Mouse (Mus musculus) C2C12 (cell line): ENCODE data around the gene Pcdh9. TPM values are rescaled to one million over a fixed set of nuclear protein-coding genes. Genes with fewer than 3 reads are reported as not detected.
"Not testable (repeated sequence)": the region's sequence is repeated elsewhere in the genome, so short reads cannot be mapped to it uniquely, and the experiment has no call there.

Source experiments
- H3K27me3 ChIP-seq: one replicate; pipeline ENCODE4 v1.6.1; 2011; ENCODE audit not compliant: control insufficient read depth, insufficient read depth, insufficient read length
- H3K36me3 ChIP-seq: one replicate; pipeline ENCODE4 v1.6.1; 2011; ENCODE audit not compliant: control insufficient read depth, insufficient read depth
- H3K4me3 ChIP-seq: one replicate; pipeline ENCODE4 v1.5.1; 2011; ENCODE audit warnings: mild to moderate bottlenecking, control low read depth; ENCODE audit not compliant: poor library complexity, insufficient read depth, severe bottlenecking
- H3K79me2 ChIP-seq: one replicate; pipeline ENCODE4 v1.6.1; 2011; ENCODE audit not compliant: control insufficient read depth, insufficient read depth
- H3K79me3 ChIP-seq: one replicate; pipeline ENCODE4 v1.6.1; 2011; ENCODE audit warnings: low read depth, control low read depth
- H3ac ChIP-seq: one replicate; pipeline ENCODE3; 2011; ENCODE audit warnings: low read depth; ENCODE audit not compliant: control insufficient read depth, insufficient read length
- CEBPB ChIP-seq: IDR thresholded peaks from one replicate; pipeline ENCODE4 v1.6.1; 2011; ENCODE audit warnings: low read depth, mild to moderate bottlenecking, control low read depth, moderate library complexity
- CTCF ChIP-seq: IDR thresholded peaks from one replicate; pipeline ENCODE4 v1.5.1; 2011; ENCODE audit not compliant: control insufficient read depth, insufficient read depth, insufficient read length
- FOSL1 ChIP-seq: IDR thresholded peaks from one replicate; pipeline ENCODE4 v1.8.0; 2011; ENCODE audit warnings: mild to moderate bottlenecking, low read length; ENCODE audit not compliant: poor library complexity, insufficient read depth, severe bottlenecking
- MAX ChIP-seq: IDR thresholded peaks from one replicate; pipeline ENCODE4 v1.6.1; 2011; ENCODE audit warnings: mild to moderate bottlenecking, control low read depth
- MYOD1 ChIP-seq: IDR thresholded peaks from one replicate; pipeline ENCODE4 v1.6.1; 2011; ENCODE audit warnings: low read depth; ENCODE audit not compliant: control insufficient read depth, insufficient read length
- MYOG ChIP-seq: IDR thresholded peaks from one replicate; pipeline ENCODE4 v1.6.1; 2011; ENCODE audit not compliant: control insufficient read depth, insufficient read length; ENCODE audit errors: extremely low read depth
- USF1 ChIP-seq: IDR thresholded peaks from one replicate; pipeline ENCODE4 v1.6.1; 2011; ENCODE audit warnings: low read depth, mild to moderate bottlenecking, control low read depth, moderate library complexity
- polyA plus RNA-seq: library from polyadenylated mRNA; unstranded; fragments of >200 nt; fragmentation: generic; extraction: Trizol; gene quantifications from one replicate; pipeline ENCODE4 v1.2.1, GENCODE M21; 2012; ENCODE audit warnings: missing spikeins

Pcdh9 gene
- polyA plus RNA-seq, 1 experiment, result not detected

- Histone ChIP-seq H3ac (no peak overlapping the region), H3K36me3 (no peaks in the 10 kb centered on the region), H3K4me3 (no peak overlapping the region), H3K27me3 (no peaks in the 10 kb centered on the region), H3K79me3 (no peaks in the 10 kb centered on the region), H3K79me2 (no peaks in the 10 kb centered on the region)
- no peak for TF ChIP-seq CTCF
- no peak for TF ChIP-seq CEBPB
- no peak for TF ChIP-seq MYOD1
- TF ChIP-seq MAX, result no peak
- TF ChIP-seq MYOG, result no peak
- no peak for TF ChIP-seq USF1
- TF ChIP-seq FOSL1, result no peak
Measured at GRCm38 (mm10) chr14:93233599-93233998, 656.9 kb downstream of the Pcdh9 start.

- H3K36me3 ChIP-seq, H3K27me3 ChIP-seq, H3ac ChIP-seq, H3K79me2 ChIP-seq, H3K4me3 ChIP-seq, H3K79me3 ChIP-seq: not testable (repeated sequence)
Measured at GRCm38 (mm10) chr14:93214846-93215245, 675.6 kb downstream of the Pcdh9 start.

GRCm38 (mm10) chr14:93199791-93200190 is 690.7 kb downstream of the Pcdh9 start:
- Histone ChIP-seq H3K27me3 (no peaks in the 10 kb centered on the region), H3K79me3 (no peaks in the 10 kb centered on the region), H3K4me3 (no peak overlapping the region), H3K36me3 (no peaks in the 10 kb centered on the region), H3ac (no peak overlapping the region), H3K79me2 (no peaks in the 10 kb centered on the region)
- TF ChIP-seq CEBPB (peak; percentile 75), MAX (peak; percentile 26), MYOD1 (peak; percentile 46), USF1 (no peak), FOSL1 (peak; percentile 98), MYOG (no peak), CTCF (no peak)

GRCm38 (mm10) chr14:93182606-93183491 is 707.6 kb downstream of the Pcdh9 start:
- Histone ChIP-seq H3K27me3 (no peaks in the 10 kb centered on the region), H3K4me3 (no peak overlapping the region), H3K36me3 (no peaks in the 10 kb centered on the region), H3K79me2 (no peaks in the 10 kb centered on the region), H3K79me3 (no peaks in the 10 kb centered on the region), H3ac (no peak overlapping the region)
- no peak for TF ChIP-seq MAX
- TF ChIP-seq MYOG, result no peak
- no peak for TF ChIP-seq CEBPB
- TF ChIP-seq USF1, result no peak
- no peak for TF ChIP-seq CTCF
- TF ChIP-seq MYOD1, result no peak
- no peak for TF ChIP-seq FOSL1

- no peaks in the 10 kb centered on the region for H3K27me3 ChIP-seq
- H3K79me2 ChIP-seq, result no peaks in the 10 kb centered on the region
- H3K79me3 ChIP-seq, result no peaks in the 10 kb centered on the region
- H3K4me3 ChIP-seq, result no peak overlapping the region
- H3ac ChIP-seq, result no peak overlapping the region
- no peaks in the 10 kb centered on the region for H3K36me3 ChIP-seq
- TF ChIP-seq CEBPB, result peak; percentile 72
- no peak for TF ChIP-seq FOSL1
- no peak for TF ChIP-seq MYOD1
- TF ChIP-seq CTCF, result no peak
Measured at GRCm38 (mm10) chr14:93169201-93169600, 721.3 kb downstream of the Pcdh9 start.

GRCm38 (mm10) chr14:93168367-93168766 is 722.1 kb downstream of the Pcdh9 start:
- H3ac ChIP-seq, result no peak overlapping the region
- TF ChIP-seq CTCF (no peak), FOSL1 (peak; percentile 96)

More at GRCm38 (mm10) chr14:93168367-93168766, 722.1 kb downstream of the Pcdh9 start:
- H3K27me3 ChIP-seq, result no peaks in the 10 kb centered on the region
- no peaks in the 10 kb centered on the region for H3K79me2 ChIP-seq
- H3K36me3 ChIP-seq, result no peaks in the 10 kb centered on the region
- H3K79me3 ChIP-seq, result no peaks in the 10 kb centered on the region
- no peak overlapping the region for H3K4me3 ChIP-seq
